Mouse (Mus musculus) layer of hippocampus, postnatal 25 days (tissue): Measurements from ENCODE around the gene Cfap44. TPM values are rescaled to one million over a fixed set of nuclear protein-coding genes. Genes with fewer than 3 reads are reported as not detected.

Experiments used
- DNase-seq, 2 experiments: peaks; one replicate each; pipeline ENCODE4 v3.0.0; 2022; ENCODE audit warnings: mixed read lengths in 2 of 2, low spot score in 1 of 2; ENCODE audit errors: extremely low spot score in 1 of 2
- total RNA-seq, 2 experiments: library from RNA; stranded (reverse); gene quantifications; 2 replicates each; pipeline ENCODE4 v1.2.3; 2021

The Cfap44 gene
- total RNA-seq = 1 to 10 TPM; 5.7 to 9.8 TPM

DNA sequence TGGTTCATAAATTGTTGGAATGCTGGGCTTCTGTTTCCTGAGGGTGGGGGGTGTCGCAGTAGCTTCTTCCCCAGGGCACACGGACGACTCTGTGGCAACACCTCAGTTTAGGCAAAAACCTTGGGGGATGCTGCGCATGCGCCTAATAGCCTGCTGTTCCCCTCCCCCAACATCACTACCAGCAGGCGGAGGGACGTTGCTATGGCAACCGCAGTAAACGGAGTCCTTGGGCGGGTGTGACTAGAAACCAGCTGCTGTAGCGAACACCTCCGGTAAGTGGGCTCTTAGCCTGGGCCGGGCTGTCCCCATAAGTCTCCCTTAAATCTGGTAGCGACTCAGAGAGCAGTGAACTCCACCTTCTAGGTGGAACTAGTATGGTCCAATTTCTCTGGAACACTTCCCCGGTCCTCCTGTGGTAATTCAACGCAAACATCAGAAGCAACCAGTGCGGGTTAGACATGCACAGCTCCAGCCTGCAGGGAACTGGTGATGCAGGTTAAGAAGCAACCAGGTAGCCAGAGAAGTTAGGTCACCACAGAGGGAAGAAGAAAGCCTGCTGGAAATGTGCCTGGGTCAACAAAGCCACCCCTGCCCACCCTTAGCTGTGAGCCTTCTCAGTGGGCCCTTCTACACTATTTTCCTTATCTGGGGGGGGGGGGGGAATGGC is at the start of gene Cfap44:
Cfap44 (plus strand) TSS at position 220 of the 667 bp plus-strand sequence.
- DNase-seq = peak; percentile 75 to 81

GRCm38 (mm10) chr16:44347071-44347901 is 47.3 kb upstream of the Cfap44 start, which contains the start of gene Spice1:
Gene Spice1 (plus strand): TSS chr16:44347121.
- DNase-seq = peak; percentile 80 to 94

DNA sequence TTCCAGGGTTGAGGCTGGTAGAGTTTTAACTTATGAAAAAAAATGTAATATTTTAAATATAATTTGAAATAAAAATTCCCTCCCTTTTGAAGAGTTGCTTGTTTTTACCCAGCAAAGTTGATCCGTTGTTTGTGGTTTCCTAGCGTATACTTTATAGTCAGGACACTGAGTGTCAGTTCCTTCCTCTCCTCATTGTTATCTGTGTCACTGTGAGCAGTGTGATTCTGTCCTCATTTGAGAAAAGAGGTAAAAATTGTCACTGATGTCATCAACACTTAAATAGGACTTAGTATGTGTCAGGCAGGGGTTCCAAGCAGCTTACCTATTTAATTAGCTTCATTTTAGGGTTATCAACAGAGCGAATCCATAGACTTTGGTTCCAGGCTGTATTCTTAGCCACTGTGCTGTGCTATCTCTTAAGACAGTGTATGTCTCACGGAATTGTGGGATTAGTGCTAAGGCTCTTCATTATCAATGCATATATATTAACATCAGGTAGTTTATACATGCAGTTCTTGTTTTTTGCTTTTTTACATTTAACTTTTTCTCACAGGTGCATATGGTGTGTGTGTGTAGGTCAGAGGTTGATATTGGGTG is 44.7 kb upstream of the Cfap44 start:
- DNase-seq = no peak

- DNase-seq = no peak
These were observed 38.3 kb upstream of the Cfap44 start for GRCm38 (mm10) chr16:44356291-44356690.

GRCm38 (mm10) chr16:44357571-44358268 is 36.9 kb upstream of the Cfap44 start:
- DNase-seq = no peak

- DNase-seq = peak in 1 of 2 experiments; percentile 35
These were observed 32.4 kb upstream of the Cfap44 start for GRCm38 (mm10) chr16:44361921-44362890.

- DNase-seq = no peak
These were observed 29.1 kb upstream of the Cfap44 start for GRCm38 (mm10) chr16:44365522-44365921.

DNA sequence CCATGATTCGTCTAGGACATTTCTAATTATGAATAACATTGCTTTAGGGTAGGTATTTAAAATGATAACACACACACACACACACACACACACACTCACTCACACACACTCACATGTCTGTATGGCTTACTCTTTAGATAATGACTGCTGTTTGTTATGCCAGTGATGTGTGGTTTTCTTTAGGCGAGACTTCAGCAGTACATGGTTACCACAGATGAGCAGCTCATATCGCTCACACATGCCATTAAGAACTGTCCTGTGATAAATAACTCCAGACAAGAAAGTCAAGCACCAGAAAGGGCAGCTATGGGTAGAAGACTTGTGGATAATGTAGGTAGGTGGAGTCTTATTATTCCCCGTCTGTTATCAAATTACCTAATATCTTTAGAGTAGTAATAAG is 19.1 kb upstream of the Cfap44 start:
- no peak for DNase-seq

DNA sequence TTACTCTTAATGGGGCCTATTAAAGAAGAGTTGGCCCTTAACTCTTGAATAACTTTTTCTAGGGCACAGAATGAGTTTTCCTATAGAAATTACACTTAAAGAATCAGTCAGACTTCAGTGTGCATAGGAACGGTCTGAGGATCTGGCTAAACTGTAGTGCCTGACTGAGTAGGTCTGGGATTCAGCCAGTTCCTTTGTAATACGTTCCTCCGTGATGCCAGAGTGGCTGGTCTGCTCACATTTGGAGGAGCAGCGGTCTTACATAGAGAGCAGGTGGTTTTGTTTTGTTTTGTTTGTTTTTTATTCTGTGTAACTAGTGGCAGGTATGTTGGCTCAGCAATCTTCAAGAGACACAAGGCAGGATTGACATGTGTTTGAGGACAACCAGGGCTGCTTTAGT is 14.6 kb upstream of the Cfap44 start:
- DNase-seq = no peak

DNA sequence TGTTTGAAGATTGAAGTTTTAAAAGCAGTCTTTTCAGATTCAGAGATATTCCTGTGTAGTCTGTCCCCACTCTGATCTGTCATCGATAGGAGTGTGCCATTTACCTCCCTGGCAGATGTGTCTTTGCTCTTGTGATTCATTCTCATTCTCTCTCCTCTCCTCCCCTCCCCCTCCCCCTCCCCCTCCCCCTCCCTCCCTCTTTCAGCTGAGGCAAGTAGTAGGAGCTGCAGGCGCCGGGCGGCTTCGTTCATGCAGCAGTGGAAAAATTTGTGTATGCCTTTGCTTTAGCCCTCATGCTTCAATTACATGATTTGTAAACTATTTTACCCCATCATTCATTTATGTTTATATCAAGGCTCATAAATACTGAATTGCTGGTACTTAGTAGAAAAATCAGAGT is 13.0 kb upstream of the Cfap44 start:
- no peak for DNase-seq

- no peak for DNase-seq
These were observed 11.0 kb upstream of the Cfap44 start for GRCm38 (mm10) chr16:44383549-44383948.

DNA sequence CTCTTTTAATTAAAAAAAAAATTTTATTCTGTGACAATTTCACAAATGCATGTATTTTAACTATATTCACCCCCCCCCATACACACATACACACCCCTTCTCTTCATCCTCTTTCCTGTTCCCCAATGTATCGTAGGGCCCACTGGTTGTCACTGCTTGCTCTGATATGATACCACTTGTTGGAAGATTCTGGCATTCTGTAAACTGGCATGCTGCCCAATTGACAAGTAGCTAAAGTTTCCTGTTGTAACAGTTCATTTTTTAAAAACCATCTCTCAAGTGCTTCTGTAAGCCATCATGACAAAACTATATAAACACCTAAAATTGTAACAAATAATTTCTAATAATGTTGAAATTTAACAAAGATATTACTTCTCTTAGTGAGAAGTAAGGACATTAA is 10.3 kb upstream of the Cfap44 start:
- no peak for DNase-seq

GRCm38 (mm10) chr16:44391877-44392548 is 2.6 kb upstream of the Cfap44 start:
- peak in 1 of 2 experiments; percentile 41 for DNase-seq

GRCm38 (mm10) chr16:44404933-44405332 is 10.3 kb downstream of the Cfap44 start:
- DNase-seq = no peak

DNA sequence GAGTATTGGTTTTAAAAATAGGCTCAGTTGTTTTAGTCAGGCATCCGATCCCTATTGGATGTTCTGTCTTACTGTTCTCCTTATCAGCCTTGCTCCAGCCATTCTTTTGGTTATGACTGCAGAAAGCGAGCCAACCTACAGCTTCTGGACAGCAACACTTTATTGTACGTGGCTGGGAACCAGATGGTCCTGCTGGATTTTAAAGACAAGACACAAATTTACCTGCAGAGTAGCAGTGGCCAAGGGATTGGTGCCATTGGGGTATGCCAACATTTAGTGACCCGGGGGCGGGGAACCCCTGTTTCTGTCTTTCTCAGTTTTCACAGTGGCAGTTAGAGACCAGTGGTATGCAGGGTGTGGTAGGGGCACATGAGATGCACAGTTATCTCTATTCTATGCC is 12.6 kb downstream of the Cfap44 start:
- no peak for DNase-seq

GRCm38 (mm10) chr16:44408290-44408689 is 13.7 kb downstream of the Cfap44 start:
- no peak for DNase-seq

DNA sequence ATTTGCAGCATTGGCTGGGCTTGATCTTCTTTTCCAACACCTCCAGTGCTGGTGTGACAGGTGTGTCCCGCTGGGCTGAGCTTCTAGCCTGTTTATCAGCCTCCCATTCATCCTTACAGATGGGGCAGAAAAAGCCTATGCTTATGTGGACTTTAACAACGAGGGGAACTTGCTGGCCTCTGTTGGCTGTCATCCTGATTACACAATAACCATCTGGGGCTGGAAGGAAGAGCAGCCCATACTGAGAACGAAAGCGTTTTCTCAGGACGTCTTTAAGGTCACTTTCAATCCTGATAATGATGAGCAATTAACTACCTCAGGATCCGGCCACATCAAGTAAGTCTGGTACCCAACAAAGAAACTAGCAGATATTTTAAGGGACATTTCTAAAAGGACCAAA is 15.6 kb downstream of the Cfap44 start:
- no peak for DNase-seq

- no peak for DNase-seq
These were observed 23.0 kb downstream of the Cfap44 start for GRCm38 (mm10) chr16:44417596-44417995.

DNA sequence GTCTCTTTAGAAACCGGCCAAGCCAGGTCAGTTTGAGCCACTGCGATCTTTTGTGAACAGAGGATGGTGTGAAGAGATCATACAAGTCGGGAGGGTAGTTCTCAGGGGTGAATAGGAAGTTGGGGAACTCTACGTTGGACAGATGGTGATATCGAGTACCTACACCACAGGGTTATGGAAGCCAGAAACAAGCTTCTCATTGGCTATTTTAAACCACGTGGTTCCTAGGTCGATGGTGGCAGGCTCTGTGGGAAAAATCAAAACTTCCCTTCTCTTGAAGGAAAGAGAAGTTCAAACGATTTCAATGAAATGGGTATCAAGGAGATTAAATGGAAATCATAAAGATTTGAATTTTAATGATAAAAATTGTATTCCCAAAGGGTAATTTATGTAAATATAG is 27.1 kb downstream of the Cfap44 start:
- DNase-seq = no peak
